Mouse (Mus musculus) G1E (cell line): Measurements from ENCODE around the gene Aloxe3.

Experiments
- CTCF ChIP-seq: IDR thresholded peaks from 2 replicates; pipeline ENCODE4 v1.5.1; 2012; ENCODE audit warnings: low read depth, low read length, inconsistent platforms, mixed read lengths
- POLR2AphosphoS5 ChIP-seq: IDR thresholded peaks from 2 replicates; pipeline ENCODE4 v1.6.1; 2012; ENCODE audit warnings: low read depth, low read length, inconsistent platforms; ENCODE audit not compliant: insufficient replicate concordance
- TAL1 ChIP-seq: conservative IDR thresholded peaks from 2 replicates; pipeline ENCODE4 v1.6.1; 2012; ENCODE audit warnings: low read depth, low read length, inconsistent platforms, mixed read lengths

DNA sequence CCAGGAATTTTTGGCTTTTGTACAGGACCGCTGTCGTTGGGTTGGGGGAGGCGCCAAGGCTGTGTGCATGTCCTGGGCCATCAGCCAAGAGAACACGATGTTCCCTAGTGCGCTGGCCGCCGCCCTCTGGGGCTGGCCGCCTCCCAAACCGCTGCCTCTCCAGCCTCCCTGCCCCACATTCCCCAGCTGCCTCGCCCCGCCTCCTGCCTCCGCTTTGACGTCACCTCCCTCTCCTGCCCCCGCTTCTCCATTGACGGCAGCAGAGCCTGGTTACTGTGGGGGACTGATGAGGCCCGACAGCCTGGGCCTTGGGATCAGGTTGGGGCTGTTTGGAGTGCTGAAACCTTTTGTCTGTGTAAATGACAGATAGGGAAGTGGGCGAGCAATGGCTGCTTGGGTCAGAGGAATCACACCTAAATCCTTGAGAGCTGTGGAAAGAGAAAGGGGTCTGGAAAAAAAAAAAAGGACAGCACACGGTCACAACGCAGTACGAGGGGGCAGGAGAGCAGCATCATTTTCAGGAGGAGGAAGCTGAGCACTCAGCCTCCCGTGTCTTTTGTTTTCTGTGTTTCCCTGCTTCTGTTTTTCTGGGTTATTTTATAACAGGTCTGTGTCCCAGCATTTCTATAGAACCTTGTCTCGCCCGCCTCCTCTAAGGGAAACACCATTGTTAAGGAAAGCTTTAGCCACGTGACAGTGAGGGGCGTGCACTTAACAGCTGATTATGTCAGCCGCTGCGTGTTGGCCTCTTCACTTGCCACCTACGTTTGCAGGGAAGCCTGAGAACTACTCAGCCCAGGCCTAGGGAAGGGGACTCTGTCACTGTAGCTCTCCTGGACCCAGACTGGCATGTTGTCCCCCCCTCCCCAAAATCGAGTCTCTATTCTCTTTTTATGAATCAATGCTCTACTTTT is 28.5 kb upstream of the Aloxe3 start:
- TF ChIP-seq CTCF = no peak
- TF ChIP-seq TAL1 = no peak
- TF ChIP-seq POLR2AphosphoS5 = no peak
